Mouse (Mus musculus) spleen, adult 12 weeks (tissue): Measurements from ENCODE around the gene Dcaf7.
"Not testable (repeated sequence)": the region's sequence is repeated elsewhere in the genome, so short reads cannot be mapped to it uniquely, and the experiment has no call there.

Experiments used
- DNase-seq: peaks from one replicate; pipeline ENCODE4 v3.0.0; 2022; ENCODE audit warnings: low spot score

Gene Dcaf7

GRCm38 (mm10) chr11:106036548-106037417, at the start of gene Dcaf7:
TSS of gene Dcaf7 (plus strand) at chr11:106036872.
- peak; percentile 99 for DNase-seq

- DNase-seq: no peak
Measured at GRCm38 (mm10) chr11:105987446-105987845, 49.2 kb upstream of the Dcaf7 start.

DNA sequence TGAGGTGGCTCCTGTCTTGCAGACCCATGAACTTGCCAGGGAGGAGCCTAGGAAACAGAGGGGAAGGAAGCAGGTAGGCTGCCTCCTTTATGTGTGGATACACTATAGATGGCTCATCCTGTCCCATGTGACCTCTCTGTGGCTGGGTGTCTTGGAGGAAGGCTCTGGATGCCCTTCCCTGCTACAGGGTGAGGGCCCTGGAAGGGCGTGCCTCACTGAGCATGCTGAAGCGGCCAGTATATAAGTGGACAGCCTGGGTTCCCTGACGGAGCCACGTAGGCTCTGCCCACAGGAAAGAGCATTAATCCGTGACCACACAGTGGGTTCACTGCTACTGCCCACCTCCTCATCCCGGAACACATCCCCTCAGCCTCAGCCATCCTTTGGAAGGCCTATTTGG, 47.2 kb upstream of the Dcaf7 start:
- DNase-seq: no peak

DNA sequence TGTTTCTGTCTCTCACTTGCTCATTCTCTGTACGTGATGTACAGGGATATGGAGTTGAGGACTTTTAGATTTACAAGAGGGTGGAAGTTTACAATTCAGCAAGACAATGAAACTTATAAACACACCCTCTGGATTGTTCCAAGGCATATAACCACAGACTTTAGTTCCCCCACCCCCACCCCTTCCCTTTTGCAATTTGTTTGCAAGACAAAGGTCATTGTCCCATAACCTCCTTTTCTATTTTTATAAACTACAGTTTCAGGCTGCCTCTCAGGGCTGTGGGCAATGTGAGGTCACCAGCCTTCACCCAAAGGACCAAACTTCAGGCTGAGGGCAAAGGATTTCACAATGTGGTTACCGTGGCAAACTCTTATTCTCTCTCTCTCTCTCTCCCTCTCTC, 46.4 kb upstream of the Dcaf7 start:
- DNase-seq: no peak

GRCm38 (mm10) chr11:105994375-105994774, 42.3 kb upstream of the Dcaf7 start, which contains the start of gene Ace3:
TSS of gene Ace3 (plus strand) at chr11:105994675.
- no peak for DNase-seq

DNA sequence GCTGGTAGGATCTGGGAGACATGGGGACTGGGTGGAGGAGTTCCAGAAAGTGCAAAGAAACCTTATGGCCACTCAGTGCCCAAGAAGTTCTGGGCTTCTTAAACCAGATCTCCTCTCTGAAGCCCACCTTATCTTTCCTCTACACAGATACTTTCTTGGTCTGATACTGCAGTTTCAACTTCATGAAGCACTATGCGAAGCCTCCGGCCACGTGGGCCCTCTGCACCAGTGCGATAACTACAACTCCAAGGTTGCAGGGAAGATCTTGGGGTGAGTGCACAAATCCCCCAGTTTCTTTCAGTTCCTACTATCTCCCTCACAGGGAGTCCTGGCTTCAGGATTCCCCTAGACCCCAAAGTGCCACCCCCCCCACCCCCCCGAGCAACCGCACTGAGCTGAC, 36.6 kb upstream of the Dcaf7 start:
- no peak for DNase-seq

- no peak for DNase-seq
Measured at GRCm38 (mm10) chr11:106001718-106002117, 35.0 kb upstream of the Dcaf7 start.

DNA sequence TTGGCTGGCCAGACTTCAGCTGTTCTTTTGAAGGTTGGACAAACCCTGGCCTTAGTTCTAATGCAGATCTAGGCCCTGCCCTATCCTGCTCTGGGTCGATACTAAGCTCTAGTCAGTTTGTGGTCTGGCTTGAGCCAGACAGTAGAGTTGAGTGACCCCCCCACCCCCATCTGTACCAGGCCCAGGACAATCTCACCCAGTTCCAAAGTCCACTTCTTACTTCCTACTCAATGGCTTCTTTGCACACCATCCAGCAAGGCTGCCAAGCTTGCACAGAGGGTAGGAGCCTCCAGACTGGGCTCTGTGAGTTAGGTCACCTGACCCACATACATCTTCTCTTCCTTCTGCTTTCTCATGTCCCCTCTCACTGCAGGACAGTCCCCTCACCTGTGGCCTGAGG, 32.1 kb upstream of the Dcaf7 start:
- no peak for DNase-seq

DNA sequence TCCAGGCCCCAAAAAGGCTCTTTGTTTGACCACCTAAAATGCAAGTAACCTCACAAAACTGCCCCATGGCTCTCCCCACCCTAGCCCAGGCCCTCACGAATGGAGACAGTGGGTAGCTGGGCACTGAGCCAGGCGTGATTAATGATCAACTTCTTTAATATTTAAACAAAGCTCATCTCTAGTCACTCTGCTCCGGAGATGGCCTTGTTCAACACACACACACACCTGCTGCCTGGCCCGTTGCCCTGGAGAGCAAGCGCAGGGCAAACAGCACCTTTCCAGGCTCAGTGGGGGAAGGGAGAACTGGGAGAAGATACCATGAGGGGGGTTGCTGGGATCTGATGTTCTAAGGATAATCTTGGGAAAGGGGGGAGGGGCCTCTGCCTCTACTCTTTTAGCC, 30.7 kb upstream of the Dcaf7 start:
- DNase-seq: no peak

DNA sequence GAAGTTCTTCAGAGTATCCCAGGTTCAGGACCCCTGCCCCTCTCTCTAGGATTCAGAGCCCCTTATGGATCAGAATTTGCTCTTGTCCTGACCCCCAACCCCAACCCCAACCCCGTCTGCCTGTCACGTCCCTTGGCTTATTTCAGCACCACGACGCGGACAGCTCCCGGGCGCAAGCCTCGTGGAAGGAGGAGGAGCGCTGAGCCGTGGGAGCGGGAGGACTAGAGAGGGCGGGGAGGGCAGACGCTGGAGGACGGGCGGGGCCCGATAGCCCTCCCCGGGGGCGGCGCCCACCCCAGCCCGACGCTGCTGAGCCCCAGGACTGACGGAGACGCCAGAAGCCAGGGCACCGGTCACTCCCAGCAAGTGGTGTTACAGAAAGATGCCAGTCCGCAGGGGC, 28.9 kb upstream of the Dcaf7 start, which contains the start of gene Kcnh6:
Kcnh6 (plus strand) TSS at position 304 of the 400 bp plus-strand sequence.
- DNase-seq: peak; percentile 21

- DNase-seq: no peak
Measured at GRCm38 (mm10) chr11:106012711-106013110, 24.0 kb upstream of the Dcaf7 start.

GRCm38 (mm10) chr11:106013556-106014225, 23.0 kb upstream of the Dcaf7 start:
- no peak for DNase-seq

DNA sequence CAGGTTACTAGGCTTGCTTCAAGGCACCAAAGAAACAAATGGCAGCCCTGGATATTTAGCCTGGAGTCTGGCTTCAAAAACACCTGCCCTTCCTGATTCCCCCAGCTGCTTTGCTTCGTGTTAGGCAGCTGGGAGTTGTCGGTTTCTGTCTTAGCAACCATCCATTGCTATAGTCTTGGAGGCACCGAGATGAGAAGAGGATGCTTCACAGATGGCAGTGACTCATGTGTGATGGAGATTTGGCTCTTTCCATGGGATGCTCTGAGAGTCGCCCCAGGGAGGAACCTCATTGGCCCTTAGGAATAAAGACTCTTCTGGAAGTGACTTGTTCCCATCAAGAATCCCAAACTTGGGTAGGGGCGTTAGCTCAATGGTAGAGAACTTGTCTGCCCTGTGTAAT, 20.2 kb upstream of the Dcaf7 start:
- no peak for DNase-seq

DNA sequence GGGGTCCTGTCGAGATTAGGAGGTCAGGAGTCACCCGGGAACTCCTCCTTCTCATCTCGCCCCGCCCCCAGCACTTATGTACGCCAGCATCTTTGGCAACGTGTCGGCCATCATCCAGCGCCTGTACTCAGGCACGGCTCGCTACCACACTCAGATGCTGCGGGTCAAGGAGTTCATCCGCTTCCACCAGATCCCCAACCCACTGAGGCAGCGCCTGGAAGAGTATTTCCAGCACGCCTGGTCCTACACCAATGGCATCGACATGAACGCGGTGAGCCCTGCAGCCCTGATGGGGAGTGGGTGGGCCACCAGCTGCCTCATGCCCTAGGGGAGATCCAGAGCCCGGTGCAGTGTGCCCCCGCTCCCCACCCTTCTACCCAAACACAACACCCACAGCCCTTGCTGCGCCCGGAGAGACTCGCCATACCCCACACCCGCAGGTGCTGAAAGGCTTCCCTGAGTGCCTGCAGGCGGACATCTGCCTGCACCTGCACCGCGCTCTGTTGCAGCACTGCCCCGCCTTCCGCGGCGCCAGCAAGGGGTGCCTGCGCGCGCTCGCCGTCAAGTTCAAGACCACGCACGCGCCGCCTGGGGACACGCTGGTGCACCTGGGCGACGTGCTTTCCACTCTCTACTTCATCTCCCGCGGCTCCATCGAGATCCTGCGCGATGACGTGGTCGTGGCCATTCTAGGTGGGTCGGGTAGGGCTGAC, 16.5 kb upstream of the Dcaf7 start:
- no peak for DNase-seq

DNA sequence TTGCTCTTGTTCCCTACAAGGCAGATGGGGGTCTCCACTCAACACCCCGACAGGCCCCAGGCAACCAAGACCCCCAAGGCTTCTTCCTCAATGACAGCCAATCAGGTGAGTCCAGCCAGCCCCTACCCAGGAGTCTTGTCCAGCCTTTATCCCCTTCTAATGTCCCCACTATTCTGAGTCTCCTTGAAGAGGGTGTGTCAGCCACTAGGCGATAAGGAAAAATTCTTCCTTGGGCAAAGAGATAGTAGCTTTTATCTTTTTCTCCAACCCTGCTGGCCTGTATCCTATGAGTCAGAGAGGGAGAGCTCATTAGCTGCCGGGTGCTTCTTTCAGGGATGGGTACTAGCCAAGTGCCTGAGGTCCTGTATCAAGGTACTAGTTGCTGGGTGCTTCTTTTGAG, 10.9 kb upstream of the Dcaf7 start:
- DNase-seq: no peak

DNA sequence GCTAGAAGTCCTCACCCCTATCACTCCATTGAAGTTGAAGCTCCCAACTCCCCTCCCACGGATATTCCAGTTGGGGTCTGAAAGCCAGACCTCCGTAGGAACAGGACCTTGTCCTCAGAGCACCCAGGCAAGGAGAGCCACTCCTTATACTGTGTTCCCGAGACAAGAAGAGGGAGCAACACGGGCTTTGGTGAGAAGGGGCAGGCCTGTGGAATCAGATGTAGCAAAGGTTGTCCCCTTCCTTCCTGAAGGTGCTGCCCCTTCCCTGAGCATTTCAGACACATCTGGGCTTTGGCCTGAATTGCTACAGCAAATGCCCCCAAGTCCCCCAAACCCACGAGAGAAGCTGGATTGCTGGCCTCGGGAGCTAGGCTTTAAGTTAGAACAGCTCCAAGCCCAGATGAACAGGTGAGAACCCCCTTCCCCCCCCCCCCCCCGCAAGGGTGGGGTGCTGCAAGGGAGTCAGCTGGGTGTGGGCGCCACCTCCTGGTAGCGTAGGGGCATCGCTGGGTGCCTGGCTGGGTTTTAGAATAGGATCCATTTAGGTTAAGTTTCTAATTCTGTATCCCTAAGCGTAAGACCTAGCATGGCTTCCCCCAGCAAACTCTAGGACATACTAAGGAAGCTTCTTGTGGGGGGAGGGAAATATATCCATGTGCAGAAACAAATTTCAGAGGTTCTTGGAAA, 10.1 kb upstream of the Dcaf7 start:
- DNase-seq: peak; percentile 36

DNA sequence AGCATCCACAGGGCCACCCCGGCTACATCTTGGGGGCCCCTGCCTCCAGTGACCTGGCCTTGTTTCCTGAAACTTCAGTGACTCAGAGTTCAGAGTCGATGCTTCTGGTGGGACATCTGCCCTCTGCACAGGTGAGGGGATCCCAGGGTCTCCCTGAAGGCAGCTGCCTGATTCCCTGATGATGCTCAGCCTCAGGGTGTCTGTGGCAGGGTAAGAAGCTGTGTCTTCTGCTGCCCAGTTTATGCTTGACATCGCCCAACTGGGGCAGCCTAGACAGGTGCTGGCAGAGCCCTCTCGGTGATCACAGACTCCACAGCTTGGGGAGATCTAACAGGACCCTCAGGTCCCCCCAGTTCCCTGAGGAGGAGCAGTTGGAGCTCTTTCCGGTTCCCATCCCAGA, 9.1 kb upstream of the Dcaf7 start:
- DNase-seq: no peak

DNA sequence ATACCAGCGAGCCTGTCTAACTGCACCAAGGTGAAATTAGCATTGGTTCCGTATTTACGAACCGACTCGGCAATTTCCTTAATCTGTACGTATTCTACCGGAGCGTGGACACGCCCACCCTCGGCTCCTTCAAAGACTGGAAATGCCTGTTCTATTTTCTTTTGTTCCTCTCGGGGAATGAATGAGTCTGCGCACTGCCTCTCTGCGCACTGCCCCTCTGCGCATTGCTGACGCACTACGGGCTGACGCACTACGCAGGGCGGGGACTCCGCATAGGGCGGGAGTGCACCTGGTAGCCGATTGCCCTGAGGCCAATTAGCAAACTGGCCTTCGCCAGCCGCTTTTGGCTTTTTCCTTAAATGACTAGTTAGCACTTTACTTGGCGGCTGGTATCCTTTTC, 4.6 kb upstream of the Dcaf7 start:
- not testable (repeated sequence) for DNase-seq

GRCm38 (mm10) chr11:106033491-106033919, 3.2 kb upstream of the Dcaf7 start:
- peak; percentile 50 for DNase-seq

GRCm38 (mm10) chr11:106034986-106035385, 1.7 kb upstream of the Dcaf7 start:
- DNase-seq: no peak

GRCm38 (mm10) chr11:106037418-106037751, 713 bp downstream of the Dcaf7 start:
- DNase-seq: no peak

- no peak for DNase-seq
Measured at GRCm38 (mm10) chr11:106044349-106044748, 7.7 kb downstream of the Dcaf7 start.
